Mouse (Mus musculus) lung, postnatal 0 days (tissue): ENCODE data around the gene Ei24.

ENCODE experiments used
- CTCF ChIP-seq: IDR thresholded peaks from 2 replicates; pipeline ENCODE4 v1.5.1; 2016; ENCODE audit warnings: antibody characterized with exemption, mild to moderate bottlenecking
- EP300 ChIP-seq: IDR thresholded peaks from 2 replicates; pipeline ENCODE4 v1.6.1; 2016; ENCODE audit warnings: antibody characterized with exemption, mild to moderate bottlenecking, control low read depth

DNA sequence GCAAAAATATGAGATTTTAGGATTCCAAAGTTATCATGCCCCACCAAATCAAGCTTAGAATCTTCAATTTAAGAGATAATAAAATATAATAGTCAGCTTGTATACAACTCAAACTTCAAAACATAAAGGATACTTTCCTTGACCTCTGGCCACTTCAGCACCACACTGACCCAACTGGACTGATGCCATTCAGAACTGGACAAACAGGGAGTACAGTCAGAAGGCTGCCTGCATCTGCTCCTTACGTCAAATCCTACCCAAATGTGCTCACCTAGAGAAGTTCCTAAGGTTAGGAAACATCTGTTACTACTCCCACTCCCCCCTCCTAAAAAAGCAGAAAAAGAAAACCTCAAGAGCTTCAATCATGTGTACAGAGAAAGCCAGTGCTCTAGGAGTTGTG, 1.6 kb downstream of the Ei24 start:
- TF ChIP-seq CTCF, result no peak
- TF ChIP-seq EP300, result no peak
